Mouse (Mus musculus) MEL (cell line): Measurements from ENCODE around the gene Dapk2. TPM values are rescaled to one million over a fixed set of nuclear protein-coding genes. Genes with fewer than 3 reads are reported as not detected.

ENCODE experiments used
- DNase-seq: peaks from one replicate; pipeline ENCODE4 v3.0.0; 2011; ENCODE audit warnings: low read depth, low spot score
- H3K27ac ChIP-seq: 2 replicates; pipeline ENCODE4 v1.5.1; 2012; ENCODE audit warnings: low read depth, mild to moderate bottlenecking, control low read depth, low read length, moderate library complexity; ENCODE audit not compliant: control insufficient read depth
- H3K27me3 ChIP-seq, 2 experiments: fragments of 150-350 bp in 1 of 2; sonication (generic) in 1 of 2; 2 replicates each; pipeline ENCODE4 v1.6.1; 2012; ENCODE audit warnings: low read length in 2 of 2, mild to moderate bottlenecking in 2 of 2, improper control_type of control experiment in 1 of 2, moderate library complexity in 1 of 2; ENCODE audit not compliant: insufficient read depth in 2 of 2, control insufficient read depth in 1 of 2
- H3K36me3 ChIP-seq, 2 experiments: 2 replicates each; pipeline ENCODE4 v1.6.1; 2012 to 2014; ENCODE audit warnings: low read length in 2 of 2, improper control_type of control experiment in 1 of 2, inconsistent platforms in 1 of 2, mild to moderate bottlenecking in 1 of 2; ENCODE audit not compliant: insufficient read depth in 2 of 2, control insufficient read depth in 1 of 2
- H3K4me1 ChIP-seq, 2 experiments: fragments of 150-350 bp in 1 of 2; sonication (generic) in 1 of 2; 2 replicates each; pipeline ENCODE4 v1.6.1; 2012; ENCODE audit warnings: low read length in 2 of 2, improper control_type of control experiment in 1 of 2, mild to moderate bottlenecking in 1 of 2; ENCODE audit not compliant: insufficient read depth in 2 of 2, control insufficient read depth in 1 of 2
- H3K4me3 ChIP-seq, 2 experiments: fragments of 150-350 bp in 1 of 2; sonication (generic) in 1 of 2; 2 replicates each; pipeline ENCODE4 v1.5.1; 2012; ENCODE audit warnings: low read depth in 2 of 2, low read length in 2 of 2, mild to moderate bottlenecking in 2 of 2, moderate library complexity in 2 of 2, control low read depth in 1 of 2, improper control_type of control experiment in 1 of 2; ENCODE audit not compliant: control insufficient read depth in 1 of 2, insufficient read depth in 1 of 2
- H3K79me2 ChIP-seq: 2 replicates; pipeline ENCODE4 v1.6.1; 2012; ENCODE audit warnings: mild to moderate bottlenecking, low read length, moderate library complexity; ENCODE audit not compliant: control insufficient read depth, poor library complexity, insufficient read depth
- H3K9ac ChIP-seq: 2 replicates; pipeline ENCODE4 v1.6.1; 2012; ENCODE audit warnings: low read depth, mild to moderate bottlenecking, control low read depth, low read length, moderate library complexity; ENCODE audit not compliant: control insufficient read depth, poor library complexity, severe bottlenecking
- H3K9me3 ChIP-seq: fragments of 150-350 bp; sonication (generic); replicated peaks from 2 replicates; pipeline ENCODE4 v1.6.1; 2012; ENCODE audit warnings: mild to moderate bottlenecking, low read length, improper control_type of control experiment, moderate library complexity; ENCODE audit not compliant: insufficient read depth
- BHLHE40 ChIP-seq: IDR thresholded peaks from 2 replicates; pipeline ENCODE4 v1.6.1; 2012; ENCODE audit warnings: low read depth, mild to moderate bottlenecking, inconsistent platforms, low read length, improper control_type of control experiment, borderline replicate concordance
- CHD1 ChIP-seq: IDR thresholded peaks from 2 replicates; pipeline ENCODE4 v1.6.1; 2012; ENCODE audit warnings: low read depth, mild to moderate bottlenecking, inconsistent platforms, low read length, improper control_type of control experiment
- JUND ChIP-seq: IDR thresholded peaks from 2 replicates; pipeline ENCODE4 v1.6.1; 2011; ENCODE audit warnings: low read depth, mild to moderate bottlenecking, improper control_type of control experiment, low read length
- KAT2A ChIP-seq: conservative IDR thresholded peaks from 2 replicates; pipeline ENCODE4 v1.6.1; 2012; ENCODE audit warnings: low read depth, low read length, improper control_type of control experiment, inconsistent platforms
- MAFK ChIP-seq: IDR thresholded peaks from 2 replicates; pipeline ENCODE4 v1.6.1; 2011; ENCODE audit warnings: low read depth, mild to moderate bottlenecking, low read length, improper control_type of control experiment, borderline replicate concordance
- MAZ ChIP-seq: IDR thresholded peaks from 2 replicates; pipeline ENCODE4 v1.6.1; 2012; ENCODE audit warnings: low read depth, mild to moderate bottlenecking, inconsistent platforms, low read length, improper control_type of control experiment
- MXI1 ChIP-seq: IDR thresholded peaks from 2 replicates; pipeline ENCODE4 v1.6.1; 2011; ENCODE audit warnings: mild to moderate bottlenecking, low read depth, low read length, improper control_type of control experiment
- MYB ChIP-seq: IDR thresholded peaks from 2 replicates; pipeline ENCODE4 v1.6.1; 2011; ENCODE audit warnings: mild to moderate bottlenecking, low read depth, low read length, improper control_type of control experiment
- NRF1 ChIP-seq: IDR thresholded peaks from 2 replicates; pipeline ENCODE4 v1.6.1; 2014; ENCODE audit warnings: low read depth, mild to moderate bottlenecking, inconsistent platforms, low read length, improper control_type of control experiment, moderate library complexity; ENCODE audit not compliant: poor library complexity, insufficient read depth, severe bottlenecking
- SIN3A ChIP-seq: IDR thresholded peaks from 2 replicates; pipeline ENCODE4 v1.6.1; 2012; ENCODE audit warnings: low read length, improper control_type of control experiment, inconsistent platforms
- TBP ChIP-seq: IDR thresholded peaks from 2 replicates; pipeline ENCODE4 v1.8.0; 2011; ENCODE audit warnings: low read depth, low read length, improper control_type of control experiment
- TCF12 ChIP-seq: IDR thresholded peaks from 2 replicates; pipeline ENCODE4 v1.6.1; 2014; ENCODE audit warnings: low read depth, mild to moderate bottlenecking, inconsistent platforms, low read length, improper control_type of control experiment, moderate library complexity
- USF1 ChIP-seq: IDR thresholded peaks from 2 replicates; pipeline ENCODE4 v1.6.1; 2014; ENCODE audit warnings: low read depth, mild to moderate bottlenecking, inconsistent platforms, low read length, improper control_type of control experiment, moderate library complexity
- USF2 ChIP-seq, 2 experiments: IDR thresholded peaks; 2 replicates each; pipeline ENCODE4 v1.6.1; 2011 to 2012; ENCODE audit warnings: improper control_type of control experiment in 2 of 2, low read length in 2 of 2, borderline replicate concordance in 1 of 2, inconsistent platforms in 1 of 2, low read depth in 1 of 2, mild to moderate bottlenecking in 1 of 2; ENCODE audit not compliant: insufficient read depth in 1 of 2
- ZC3H11A ChIP-seq: IDR thresholded peaks from 2 replicates; pipeline ENCODE4 v1.6.1; 2012; ENCODE audit warnings: low read depth, mild to moderate bottlenecking, inconsistent platforms, low read length, improper control_type of control experiment
- ZKSCAN1 ChIP-seq: IDR thresholded peaks from 2 replicates; pipeline ENCODE4 v1.6.1; 2012; ENCODE audit warnings: low read depth, mild to moderate bottlenecking, inconsistent platforms, low read length, improper control_type of control experiment, moderate library complexity
- ZMIZ1 ChIP-seq: IDR thresholded peaks from 2 replicates; pipeline ENCODE4 v1.6.1; 2012; ENCODE audit warnings: low read depth, mild to moderate bottlenecking, inconsistent platforms, low read length, improper control_type of control experiment, moderate library complexity
- polyA plus RNA-seq, 2 experiments: library from polyadenylated mRNA; stranded (reverse) in 1 of 2; unstranded in 1 of 2; fragments of >175 nt in 1 of 2; fragments of >200 nt in 1 of 2; gene quantifications; 2 replicates each; pipeline versions ENCODE4 v1.2.1 to v1.2.4; 2012; ENCODE audit warnings: low replicate concordance in 2 of 2, low read depth in 1 of 2; ENCODE audit not compliant: insufficient read length in 2 of 2, insufficient read depth in 1 of 2, missing spikeins in 1 of 2
- total RNA-seq: library from RNA; depleted of rRNA; stranded (reverse); fragments of 300-350 nt; gene quantifications from 2 replicates; pipeline ENCODE4 v1.2.3, GENCODE M21; 2012

Dapk2 gene
- total and polyA plus RNA-seq, 3 experiments, result 5.8 to 8.3 TPM; not detected in 1

DNA sequence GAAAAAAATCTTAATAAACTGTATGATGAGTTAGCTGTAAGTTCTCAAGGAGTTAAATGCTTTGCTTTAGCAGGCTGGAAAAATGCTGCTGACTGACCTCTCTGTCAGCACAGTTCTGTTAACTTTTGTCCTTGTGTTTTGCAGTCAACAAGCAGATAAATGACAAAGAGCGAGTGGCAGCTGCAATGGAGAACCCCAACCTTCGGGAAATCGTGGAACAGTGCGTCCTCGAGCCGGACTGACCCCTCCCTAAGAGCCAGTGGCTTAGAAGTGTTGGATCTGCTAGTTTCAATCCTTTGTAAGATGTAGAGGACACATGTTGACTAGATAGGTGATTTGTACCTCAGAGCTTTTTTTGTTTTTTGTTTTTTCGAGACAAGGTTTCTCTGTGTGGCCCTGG lies 19.8 kb upstream of the Dapk2 start:
- H3K79me2 ChIP-seq, result no peaks in the 10 kb centered on the region
- H3K4me3 ChIP-seq, result no peak overlapping the region
- no peak for TF ChIP-seq KAT2A
- no peak for TF ChIP-seq BHLHE40
- no peak for TF ChIP-seq TCF12
- TF ChIP-seq ZC3H11A, result no peak
- no peak for TF ChIP-seq TBP
- no peak for TF ChIP-seq MXI1
- no peak for TF ChIP-seq ZMIZ1
- TF ChIP-seq USF2 (IDR thresholded peaks at IDR 0.05; ENCODE audit: borderline replicate concordance in 1 of 2, insufficient read depth in 1 of 2, low read depth in 1 of 2, low read length in 2 of 2), result no peak
- no peak for TF ChIP-seq CHD1
- no peak for TF ChIP-seq MYB
- no peak for TF ChIP-seq SIN3A
- TF ChIP-seq MAFK, result no peak
- TF ChIP-seq ZKSCAN1, result no peak
- TF ChIP-seq, all 39 proteins: peak for 0
- Histone ChIP-seq H3K27ac (no peak overlapping the region), H3K9ac (no peak overlapping the region), H3K27me3 (no peaks in the 10 kb centered on the region), H3K9me3 (no peaks in the 10 kb centered on the region), H3K4me1 (no peaks in the 10 kb centered on the region), H3K36me3 (peaks cover 0 to 21% of the 10 kb centered on the region in 2 experiments; a peak in 2 of 4 replicates)
- no peak for DNase-seq

DNA sequence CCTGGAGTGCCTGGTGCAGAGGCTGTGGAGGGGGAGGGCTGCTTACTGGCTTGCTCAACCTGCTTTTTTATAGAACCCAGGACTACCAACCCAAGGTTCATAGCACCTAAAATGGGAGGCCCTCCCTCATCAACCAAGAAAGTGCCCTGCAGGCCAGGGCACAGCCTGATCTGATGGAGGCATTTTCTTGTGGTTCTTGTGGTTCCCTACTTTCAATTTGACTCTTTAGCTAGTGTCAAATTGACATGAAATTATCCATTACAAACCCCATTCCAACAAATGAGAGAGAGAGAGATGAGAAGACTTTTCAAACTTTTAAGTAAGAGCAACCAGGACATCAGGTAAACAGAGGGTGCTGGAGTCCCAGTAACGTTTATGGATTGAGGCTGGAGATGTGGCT lies 15.8 kb upstream of the Dapk2 start:
- Histone ChIP-seq H3K27ac (no peak overlapping the region), H3K4me3 (no peak overlapping the region), H3K9me3 (no peaks in the 10 kb centered on the region), H3K79me2 (no peaks in the 10 kb centered on the region), H3K4me1 (no peaks in the 10 kb centered on the region), H3K36me3 (peaks cover 0 to 8% of the 10 kb centered on the region in 2 experiments; a peak in 2 of 4 replicates), H3K27me3 (no peaks in the 10 kb centered on the region), H3K9ac (no peak overlapping the region)
- no peak for DNase-seq
- TF ChIP-seq USF1 (no peak), NRF1 (no peak), JUND (no peak), MAZ (no peak)
